Mouse (Mus musculus) spleen, postnatal 14 days (tissue): ENCODE measurements around the gene Sh3rf1.

Experiments used
- DNase-seq, 2 experiments: peaks; one replicate each; pipeline ENCODE4 v3.0.0; 2021 to 2022; ENCODE audit warnings: low spot score in 2 of 2

Sh3rf1 gene

GRCm38 (mm10) chr8:61223729-61224379 is at the start of gene Sh3rf1:
Sh3rf1 (plus strand) TSS chr8:61223872.
- DNase-seq = peak; percentile 37 to 60

- no peak for DNase-seq
Observed at GRCm38 (mm10) chr8:61173921-61174492, 49.7 kb upstream of the Sh3rf1 start.

GRCm38 (mm10) chr8:61175876-61176275 is 47.8 kb upstream of the Sh3rf1 start:
- DNase-seq = no peak

GRCm38 (mm10) chr8:61177680-61178593 is 45.7 kb upstream of the Sh3rf1 start:
- DNase-seq = no peak

GRCm38 (mm10) chr8:61178594-61179140 is 45.0 kb upstream of the Sh3rf1 start:
- no peak for DNase-seq

GRCm38 (mm10) chr8:61181592-61181991 is 42.1 kb upstream of the Sh3rf1 start:
- no peak for DNase-seq

GRCm38 (mm10) chr8:61182020-61182419 is 41.7 kb upstream of the Sh3rf1 start:
- no peak for DNase-seq

- DNase-seq = no peak
Observed at GRCm38 (mm10) chr8:61185274-61186198, 38.1 kb upstream of the Sh3rf1 start.

GRCm38 (mm10) chr8:61194306-61194925 is 29.3 kb upstream of the Sh3rf1 start:
- DNase-seq = no peak

GRCm38 (mm10) chr8:61200254-61200887 is 23.3 kb upstream of the Sh3rf1 start:
- DNase-seq = no peak

- no peak for DNase-seq
Observed at GRCm38 (mm10) chr8:61203035-61203826, 20.4 kb upstream of the Sh3rf1 start.

GRCm38 (mm10) chr8:61206876-61207275 is 16.8 kb upstream of the Sh3rf1 start:
- DNase-seq = no peak

- DNase-seq = no peak
Observed at GRCm38 (mm10) chr8:61207636-61208035, 16.0 kb upstream of the Sh3rf1 start.

GRCm38 (mm10) chr8:61208719-61209118 is 15.0 kb upstream of the Sh3rf1 start:
- no peak for DNase-seq

GRCm38 (mm10) chr8:61210836-61211235 is 12.8 kb upstream of the Sh3rf1 start:
- DNase-seq = no peak

GRCm38 (mm10) chr8:61215081-61215819 is 8.4 kb upstream of the Sh3rf1 start:
- no peak for DNase-seq

GRCm38 (mm10) chr8:61217017-61217416 is 6.7 kb upstream of the Sh3rf1 start:
- no peak for DNase-seq

GRCm38 (mm10) chr8:61217426-61217825 is 6.2 kb upstream of the Sh3rf1 start:
- DNase-seq = no peak

- no peak for DNase-seq
Observed at GRCm38 (mm10) chr8:61218439-61218838, 5.2 kb upstream of the Sh3rf1 start.
